Mouse (Mus musculus): ENCODE data around the gene Ttc29. TPM values are rescaled to one million over a fixed set of nuclear protein-coding genes. Genes with fewer than 3 reads are reported as not detected.

The Ttc29 gene
- polyA plus RNA-seq, 1 experiment from 2014 or later, result 0.68 TPM

DNA sequence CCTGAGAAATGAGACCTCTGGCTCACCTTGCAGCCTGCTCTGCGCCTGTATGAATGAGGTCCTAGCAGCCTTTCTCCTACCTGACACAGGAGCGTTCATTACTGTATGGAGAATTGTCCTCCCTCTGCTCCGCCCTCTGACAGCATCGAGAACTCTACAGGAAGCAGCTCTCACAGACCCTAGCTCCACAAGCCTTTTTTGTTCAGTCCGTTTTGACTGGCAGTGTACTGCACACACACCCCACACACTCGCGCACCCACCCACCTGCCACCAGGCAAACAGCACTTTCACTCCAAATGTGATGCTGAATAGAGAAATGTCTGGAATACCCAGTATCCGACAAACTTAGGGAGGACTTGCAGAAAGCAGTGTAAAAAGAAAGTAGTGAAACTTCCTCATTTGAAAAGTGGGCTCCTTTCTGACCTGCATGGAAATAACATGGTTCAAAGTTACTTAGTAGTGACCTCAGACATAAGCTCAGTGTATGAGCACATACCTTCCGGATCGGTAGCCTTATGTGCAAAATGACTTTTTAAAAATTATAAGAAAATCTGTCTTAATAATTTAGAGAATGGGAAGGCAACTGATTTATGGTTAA lies 76.4 kb downstream of the Ttc29 start:
- no peak overlapping the region for H3K27ac ChIP-seq (ENCODE audit: low read depth, low read length)
- H3K4me1 ChIP-seq (replicated peaks; ENCODE audit: control insufficient read depth, insufficient read depth, low read length), result no peaks in the 10 kb centered on the region
- no peak overlapping the region for H3K4me3 ChIP-seq (ENCODE audit: low read depth, low read length)
- H3K9ac ChIP-seq (ENCODE audit: low read depth, low read length), result no peak overlapping the region
- no peaks in the 10 kb centered on the region for H3K36me3 ChIP-seq (ENCODE audit: control insufficient read depth, insufficient read depth, low read length)
- no peaks in the 10 kb centered on the region for H3K27me3 ChIP-seq (ENCODE audit: control insufficient read depth, insufficient read depth, low read length)
- no peaks in the 10 kb centered on the region for H3K9me3 ChIP-seq (ENCODE audit: control insufficient read depth, low read length)
- WGBS, result 80% methylated on average over 10 of the region's 10 CpGs
- no peak for ATAC-seq (ENCODE audit: low FRiP score)
- DNase-seq (ENCODE audit: low spot score), result no peak
- no peak overlapping the region for H3K4me2 ChIP-seq (replicated peaks; ENCODE audit: low read depth, low read length)

- Histone ChIP-seq H3K27me3 (ENCODE audit: control insufficient read depth, insufficient read depth, low read length) (no peaks in the 10 kb centered on the region), H3K4me1 (replicated peaks; ENCODE audit: control insufficient read depth, insufficient read depth, low read length) (no peaks in the 10 kb centered on the region), H3K36me3 (ENCODE audit: control insufficient read depth, insufficient read depth, low read length) (no peaks in the 10 kb centered on the region), H3K27ac (ENCODE audit: low read depth, low read length) (no peak overlapping the region), H3K4me3 (ENCODE audit: low read depth, low read length) (no peak overlapping the region), H3K9me3 (ENCODE audit: control insufficient read depth, low read length) (no peaks in the 10 kb centered on the region), H3K9ac (ENCODE audit: low read depth, low read length) (no peak overlapping the region), H3K4me2 (replicated peaks; ENCODE audit: low read depth, low read length) (no peak overlapping the region)
- DNase-seq (ENCODE audit: low spot score), result no peak
- ATAC-seq (ENCODE audit: low FRiP score), result no peak
- WGBS, result 71% methylated on average over 7 of the region's 7 CpGs
Measured at GRCm38 (mm10) chr8:78290274-78290673, 77.2 kb downstream of the Ttc29 start.

DNA sequence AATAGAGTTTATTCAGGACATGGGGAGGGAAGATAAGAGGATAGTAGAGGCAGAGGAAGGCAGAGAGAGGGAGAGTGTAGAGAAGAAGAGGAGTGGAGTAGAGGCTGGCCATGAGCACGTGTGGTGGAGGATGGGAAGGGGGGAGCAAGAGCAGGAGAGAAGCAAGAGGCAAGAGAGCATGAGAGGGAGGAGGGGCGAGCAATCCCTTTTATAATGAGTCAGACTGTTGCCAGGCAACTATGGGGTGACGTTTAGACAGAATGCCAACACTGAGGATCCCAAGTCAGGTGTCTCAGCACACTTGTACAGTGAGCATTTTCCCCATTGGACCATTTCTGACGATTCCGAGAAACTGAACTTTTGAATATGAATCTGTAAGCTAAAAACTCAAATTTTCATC lies 82.4 kb downstream of the Ttc29 start:
- ATAC-seq (ENCODE audit: low FRiP score), result peak; percentile 35; the same call in 1 of the 2 replicates
- no peaks in the 10 kb centered on the region for H3K9me3 ChIP-seq (ENCODE audit: control insufficient read depth, low read length)
- no peak overlapping the region for H3K4me3 ChIP-seq (ENCODE audit: low read depth, low read length)
- H3K27ac ChIP-seq (ENCODE audit: low read depth, low read length), result no peak overlapping the region
- WGBS, result 53% methylated on average over 5 of the region's 5 CpGs
- DNase-seq (ENCODE audit: low spot score), result no peak
- no peaks in the 10 kb centered on the region for H3K27me3 ChIP-seq (ENCODE audit: control insufficient read depth, insufficient read depth, low read length)
- no peaks in the 10 kb centered on the region for H3K4me1 ChIP-seq (replicated peaks; ENCODE audit: control insufficient read depth, insufficient read depth, low read length)
- H3K9ac ChIP-seq (ENCODE audit: low read depth, low read length), result no peak overlapping the region
- no peak overlapping the region for H3K4me2 ChIP-seq (replicated peaks; ENCODE audit: low read depth, low read length)
- no peaks in the 10 kb centered on the region for H3K36me3 ChIP-seq (ENCODE audit: control insufficient read depth, insufficient read depth, low read length)

GRCm38 (mm10) chr8:78303579-78303978 lies 90.5 kb downstream of the Ttc29 start:
- Histone ChIP-seq H3K4me3 (ENCODE audit: low read depth, low read length) (no peak overlapping the region), H3K9me3 (ENCODE audit: control insufficient read depth, low read length) (no peaks in the 10 kb centered on the region), H3K4me1 (replicated peaks; ENCODE audit: control insufficient read depth, insufficient read depth, low read length) (no peaks in the 10 kb centered on the region; the same call in 1 of the 2 replicates), H3K4me2 (replicated peaks; ENCODE audit: low read depth, low read length) (no peak overlapping the region), H3K27me3 (ENCODE audit: control insufficient read depth, insufficient read depth, low read length) (no peaks in the 10 kb centered on the region), H3K27ac (ENCODE audit: low read depth, low read length) (no peak overlapping the region), H3K9ac (ENCODE audit: low read depth, low read length) (no peak overlapping the region), H3K36me3 (ENCODE audit: control insufficient read depth, insufficient read depth, low read length) (no peaks in the 10 kb centered on the region)
- DNase-seq (ENCODE audit: low spot score), result peak; percentile 22
- no peak for ATAC-seq (ENCODE audit: low FRiP score)
- WGBS, result 20% methylated on average over 7 of the region's 7 CpGs

GRCm38 (mm10) chr8:78306604-78307003 lies 93.5 kb downstream of the Ttc29 start:
- Histone ChIP-seq H3K27me3 (ENCODE audit: control insufficient read depth, insufficient read depth, low read length) (no peaks in the 10 kb centered on the region), H3K4me2 (replicated peaks; ENCODE audit: low read depth, low read length) (no peak overlapping the region), H3K4me1 (replicated peaks; ENCODE audit: control insufficient read depth, insufficient read depth, low read length) (no peaks in the 10 kb centered on the region; the same call in 1 of the 2 replicates), H3K36me3 (ENCODE audit: control insufficient read depth, insufficient read depth, low read length) (no peaks in the 10 kb centered on the region), H3K9ac (ENCODE audit: low read depth, low read length) (no peak overlapping the region), H3K9me3 (ENCODE audit: control insufficient read depth, low read length) (no peaks in the 10 kb centered on the region), H3K4me3 (ENCODE audit: low read depth, low read length) (no peak overlapping the region), H3K27ac (ENCODE audit: low read depth, low read length) (no peak overlapping the region)
- DNase-seq (ENCODE audit: low spot score) (no peak), ATAC-seq (ENCODE audit: low FRiP score) (no peak)
- 76% methylated on average over 10 of the region's 10 CpGs for WGBS

DNA sequence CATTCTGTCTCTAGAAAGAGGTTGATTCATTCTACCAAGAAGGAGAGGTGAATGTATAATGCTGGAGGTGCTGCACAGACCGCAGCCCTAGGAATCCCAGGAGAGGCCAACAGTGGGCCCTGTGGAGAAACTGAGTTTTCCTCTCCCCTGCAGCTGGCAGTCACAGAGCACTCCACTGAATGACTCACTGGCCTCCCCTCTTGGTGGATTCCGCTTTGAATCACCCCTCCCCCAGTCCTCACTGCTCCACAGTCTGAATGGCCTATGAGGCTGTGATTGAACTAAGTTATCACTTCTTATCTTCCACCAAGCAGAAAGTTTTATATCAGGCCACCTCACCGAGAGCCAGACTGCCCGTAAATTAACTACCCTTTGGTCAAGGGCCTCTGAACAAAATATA lies 94.0 kb downstream of the Ttc29 start:
- DNase-seq (ENCODE audit: low spot score), result no peak
- H3K4me1 ChIP-seq (replicated peaks; ENCODE audit: control insufficient read depth, insufficient read depth, low read length), result no peaks in the 10 kb centered on the region; the same call in 1 of the 2 replicates
- 57% methylated on average over 4 of the region's 4 CpGs for WGBS
- H3K9me3 ChIP-seq (ENCODE audit: control insufficient read depth, low read length), result no peaks in the 10 kb centered on the region
- H3K4me2 ChIP-seq (replicated peaks; ENCODE audit: low read depth, low read length), result no peak overlapping the region
- H3K27ac ChIP-seq (ENCODE audit: low read depth, low read length), result no peak overlapping the region
- no peak overlapping the region for H3K9ac ChIP-seq (ENCODE audit: low read depth, low read length)
- no peaks in the 10 kb centered on the region for H3K36me3 ChIP-seq (ENCODE audit: control insufficient read depth, insufficient read depth, low read length)
- no peak overlapping the region for H3K4me3 ChIP-seq (ENCODE audit: low read depth, low read length)
- no peak for ATAC-seq (ENCODE audit: low FRiP score)
- no peaks in the 10 kb centered on the region for H3K27me3 ChIP-seq (ENCODE audit: control insufficient read depth, insufficient read depth, low read length)

GRCm38 (mm10) chr8:78309539-78309938 lies 96.4 kb downstream of the Ttc29 start:
- H3K4me1 ChIP-seq (replicated peaks; ENCODE audit: control insufficient read depth, insufficient read depth, low read length), result no peaks in the 10 kb centered on the region
- DNase-seq (ENCODE audit: low spot score) (no peak), ATAC-seq (ENCODE audit: low FRiP score) (no peak)
- no peak overlapping the region for H3K9ac ChIP-seq (ENCODE audit: low read depth, low read length)
- H3K9me3 ChIP-seq (ENCODE audit: control insufficient read depth, low read length), result no peaks in the 10 kb centered on the region
- no peak overlapping the region for H3K4me2 ChIP-seq (replicated peaks; ENCODE audit: low read depth, low read length)
- no peaks in the 10 kb centered on the region for H3K27me3 ChIP-seq (ENCODE audit: control insufficient read depth, insufficient read depth, low read length)
- WGBS, result 73% methylated on average over 6 of the region's 6 CpGs
- no peak overlapping the region for H3K4me3 ChIP-seq (ENCODE audit: low read depth, low read length)
- H3K27ac ChIP-seq (ENCODE audit: low read depth, low read length), result no peak overlapping the region
- no peaks in the 10 kb centered on the region for H3K36me3 ChIP-seq (ENCODE audit: control insufficient read depth, insufficient read depth, low read length)

DNA sequence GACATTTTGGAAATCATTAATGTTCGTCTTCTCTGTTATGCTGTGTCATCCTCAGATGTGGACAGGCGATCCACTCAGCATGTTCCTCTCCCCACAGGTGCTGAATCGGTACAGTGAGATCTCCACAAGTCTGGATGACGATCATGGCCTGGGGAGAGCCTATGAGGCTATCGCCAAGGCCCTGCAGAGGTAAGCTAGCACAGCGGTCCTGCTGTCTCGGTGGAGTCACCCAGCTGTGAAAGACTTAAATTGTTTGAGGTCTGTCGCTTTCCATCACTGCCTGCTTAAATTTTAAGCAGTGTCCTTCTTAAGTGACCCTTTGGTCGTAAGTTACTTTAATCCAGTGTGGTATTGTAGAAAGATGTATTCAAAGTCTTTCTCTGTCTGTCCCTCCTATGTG lies 102.5 kb downstream of the Ttc29 start:
- Histone ChIP-seq H3K9me3 (ENCODE audit: control insufficient read depth, low read length) (no peaks in the 10 kb centered on the region), H3K4me2 (replicated peaks; ENCODE audit: low read depth, low read length) (no peak overlapping the region), H3K4me3 (ENCODE audit: low read depth, low read length) (no peak overlapping the region), H3K27me3 (ENCODE audit: control insufficient read depth, insufficient read depth, low read length) (no peaks in the 10 kb centered on the region), H3K4me1 (replicated peaks; ENCODE audit: control insufficient read depth, insufficient read depth, low read length) (no peaks in the 10 kb centered on the region), H3K27ac (ENCODE audit: low read depth, low read length) (no peak overlapping the region), H3K9ac (ENCODE audit: low read depth, low read length) (no peak overlapping the region), H3K36me3 (ENCODE audit: control insufficient read depth, insufficient read depth, low read length) (no peaks in the 10 kb centered on the region)
- WGBS, result 54% methylated on average over 9 of the region's 9 CpGs
- ATAC-seq (ENCODE audit: low FRiP score) (no peak), DNase-seq (ENCODE audit: low spot score) (no peak)

DNA sequence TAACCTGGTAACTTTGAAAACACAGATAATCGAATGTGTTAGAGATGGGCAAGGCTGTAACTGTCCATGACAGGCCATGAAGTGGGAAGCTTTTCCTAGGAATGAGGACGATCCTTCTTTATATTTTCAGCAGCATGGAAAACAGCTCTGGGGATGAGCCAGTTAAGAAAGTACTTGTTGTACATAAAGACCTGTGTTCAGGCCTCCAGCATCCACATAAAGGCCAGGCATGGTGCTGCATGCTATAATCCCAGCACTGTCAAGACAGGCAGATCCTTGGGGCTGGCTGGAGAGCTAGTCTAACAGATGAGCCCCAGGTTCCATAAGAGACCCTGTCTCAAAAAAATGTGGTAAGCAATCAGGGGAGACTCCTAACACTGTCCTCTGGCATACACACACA lies 104.6 kb downstream of the Ttc29 start:
- H3K4me3 ChIP-seq (ENCODE audit: low read depth, low read length), result no peak overlapping the region
- 87% methylated on average over 2 of the region's 2 CpGs for WGBS
- no peaks in the 10 kb centered on the region for H3K36me3 ChIP-seq (ENCODE audit: control insufficient read depth, insufficient read depth, low read length)
- no peaks in the 10 kb centered on the region for H3K27me3 ChIP-seq (ENCODE audit: control insufficient read depth, insufficient read depth, low read length)
- ATAC-seq (ENCODE audit: low FRiP score), result no peak
- no peaks in the 10 kb centered on the region for H3K9me3 ChIP-seq (ENCODE audit: control insufficient read depth, low read length)
- H3K4me1 ChIP-seq (replicated peaks; ENCODE audit: control insufficient read depth, insufficient read depth, low read length), result no peaks in the 10 kb centered on the region
- no peak overlapping the region for H3K27ac ChIP-seq (ENCODE audit: low read depth, low read length)
- no peak overlapping the region for H3K9ac ChIP-seq (ENCODE audit: low read depth, low read length)
- no peak overlapping the region for H3K4me2 ChIP-seq (replicated peaks; ENCODE audit: low read depth, low read length)
- DNase-seq (ENCODE audit: low spot score), result no peak

All from hindbrain, embryonic 11.5 days (tissue).